Mouse (Mus musculus): ENCODE measurements around the gene Zbtb12. TPM values are rescaled to one million over a fixed set of nuclear protein-coding genes. Genes with fewer than 3 reads are reported as not detected.

Gene Zbtb12
- polyA plus RNA-seq (2014; fragmentation: Illumina TruSeq; extraction: RNeasy Lipid Tissue Mini Kit (QIAGEN cat#74804); ENCODE audit: low read depth, low replicate concordance) = 14.4 TPM

DNA sequence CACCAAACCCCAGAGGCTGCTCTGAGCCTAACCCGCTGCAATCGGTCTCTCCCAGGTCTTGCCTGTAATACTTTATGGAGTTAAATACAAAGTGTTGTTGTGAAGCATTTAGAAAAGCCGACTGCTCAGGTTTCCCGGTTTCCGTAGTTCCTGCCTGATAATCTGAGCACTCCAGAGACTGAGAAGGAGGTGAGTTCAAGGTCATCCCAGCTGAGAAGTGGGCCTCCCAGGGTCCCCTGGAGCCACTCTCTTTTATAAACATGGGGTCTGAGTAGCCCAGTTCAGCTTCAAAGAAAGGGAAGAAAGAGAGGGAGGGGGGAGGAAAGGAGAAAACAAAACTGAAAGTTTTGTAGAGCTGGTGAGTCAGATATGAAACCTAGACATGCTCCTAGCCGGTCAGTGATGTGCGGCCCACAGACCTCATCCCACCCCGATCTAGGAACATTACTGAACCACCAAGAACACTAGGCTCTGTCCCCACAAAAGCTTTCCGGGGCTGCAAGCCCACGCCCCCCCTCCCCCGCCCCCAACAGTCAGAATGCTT is at the start of gene Zbtb12:
Gene Zbtb12, plus strand, starts transcription at position 148 of the 544 bp plus-strand sequence.

DNA sequence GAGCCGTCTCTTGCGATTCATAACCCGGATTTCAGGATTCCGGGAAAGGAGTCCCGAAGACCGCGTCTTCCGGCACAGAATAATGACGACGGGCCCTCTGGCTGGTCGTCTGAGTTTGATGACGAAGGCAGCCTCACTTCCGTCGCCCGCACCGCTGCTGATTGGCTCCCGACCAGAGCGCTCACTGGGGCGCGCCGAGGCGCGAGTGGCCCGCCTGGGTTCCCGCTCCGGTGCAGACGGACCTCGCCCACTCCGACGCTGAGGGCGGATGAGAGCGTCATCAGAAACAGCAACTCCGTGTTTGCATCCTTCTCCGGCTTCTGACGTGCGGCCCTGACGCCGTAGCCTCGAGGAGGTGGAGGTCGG is 42.4 kb upstream of the Zbtb12 start, which contains the start of the genes Stk19 and Dxo:
Gene Stk19, minus strand, starts transcription at position 90 of the 366 bp plus-strand sequence.
Gene Dxo, plus strand, starts transcription at position 164 of the 366 bp plus-strand sequence.

DNA sequence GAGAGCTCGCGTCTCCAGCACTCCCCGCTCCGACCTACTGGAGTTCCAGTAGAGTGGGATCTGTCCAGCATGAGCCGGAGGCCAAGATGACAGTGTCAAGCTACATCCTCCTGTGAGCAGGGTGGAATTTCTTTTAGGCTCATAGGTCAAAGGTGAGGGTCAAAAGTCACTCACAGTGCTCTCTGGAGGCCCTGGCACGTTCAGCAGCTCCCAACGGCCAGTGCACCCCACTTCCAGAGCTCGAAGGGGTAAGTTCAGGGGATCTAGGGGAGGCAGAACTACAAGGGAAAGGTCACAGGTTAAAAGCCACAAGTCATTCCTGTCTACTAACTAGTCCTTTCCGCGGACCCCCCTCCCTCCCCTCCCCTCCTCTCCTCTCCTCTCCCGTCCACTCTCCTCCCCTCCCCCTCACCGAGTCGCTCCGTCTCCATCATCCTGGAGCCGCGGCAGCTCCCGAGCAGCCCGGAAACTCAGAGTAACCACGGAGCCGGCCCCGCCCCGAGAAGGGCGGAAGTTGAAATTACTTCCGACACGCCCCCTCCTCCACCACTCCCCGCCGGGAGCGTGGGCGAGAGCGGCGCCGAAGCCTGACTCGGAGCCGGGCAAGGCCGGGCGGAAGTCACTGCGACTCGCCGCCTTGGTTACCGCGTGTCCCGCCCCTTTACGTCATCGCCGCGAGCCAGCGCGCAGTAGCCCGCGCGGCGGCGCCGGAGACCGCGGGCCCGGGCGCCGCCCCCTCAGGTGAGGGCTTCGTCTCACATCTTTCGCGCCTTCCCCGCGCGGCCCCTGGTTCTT is 29.4 kb upstream of the Zbtb12 start, which contains the start of the genes Skiv2l and Nelfe:
Gene Skiv2l, minus strand, starts transcription at position 489 of the 795 bp plus-strand sequence.
Gene Nelfe, plus strand, starts transcription at position 670 of the 795 bp plus-strand sequence.

DNA sequence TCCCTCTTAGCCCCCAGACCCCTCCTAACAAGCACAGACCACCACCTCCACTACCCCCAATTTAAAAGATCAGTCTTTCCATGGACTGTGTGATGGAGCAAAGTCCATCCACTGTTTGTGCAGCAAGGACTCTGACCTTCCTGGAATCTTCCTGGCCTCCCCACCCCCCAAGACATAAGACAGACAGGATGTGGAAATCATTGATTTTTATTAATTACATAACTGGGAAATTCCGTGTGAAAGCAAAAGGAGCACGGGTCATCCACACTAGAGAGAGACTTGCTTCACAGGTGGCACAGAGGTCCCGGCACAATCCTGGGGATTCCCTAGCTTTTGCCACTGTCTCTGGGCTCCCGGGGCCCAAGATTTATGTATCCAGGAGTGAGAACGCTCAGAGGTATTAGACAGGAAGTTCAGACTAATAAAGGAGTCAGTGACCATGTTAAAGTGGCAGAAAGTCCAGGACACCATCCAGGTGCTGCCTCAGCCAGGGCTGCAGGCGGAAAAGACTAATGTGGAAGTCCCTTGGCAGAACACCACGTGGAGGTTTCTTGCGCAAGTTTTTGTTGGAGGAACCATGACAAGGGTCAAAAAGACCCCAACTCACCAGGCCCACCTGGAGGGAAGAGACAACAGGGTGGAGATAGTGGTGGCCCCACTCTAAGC is 16.7 kb upstream of the Zbtb12 start, which contains the start of gene Cfb:
Gene Cfb, minus strand, starts transcription at position 103 of the 666 bp plus-strand sequence.

DNA sequence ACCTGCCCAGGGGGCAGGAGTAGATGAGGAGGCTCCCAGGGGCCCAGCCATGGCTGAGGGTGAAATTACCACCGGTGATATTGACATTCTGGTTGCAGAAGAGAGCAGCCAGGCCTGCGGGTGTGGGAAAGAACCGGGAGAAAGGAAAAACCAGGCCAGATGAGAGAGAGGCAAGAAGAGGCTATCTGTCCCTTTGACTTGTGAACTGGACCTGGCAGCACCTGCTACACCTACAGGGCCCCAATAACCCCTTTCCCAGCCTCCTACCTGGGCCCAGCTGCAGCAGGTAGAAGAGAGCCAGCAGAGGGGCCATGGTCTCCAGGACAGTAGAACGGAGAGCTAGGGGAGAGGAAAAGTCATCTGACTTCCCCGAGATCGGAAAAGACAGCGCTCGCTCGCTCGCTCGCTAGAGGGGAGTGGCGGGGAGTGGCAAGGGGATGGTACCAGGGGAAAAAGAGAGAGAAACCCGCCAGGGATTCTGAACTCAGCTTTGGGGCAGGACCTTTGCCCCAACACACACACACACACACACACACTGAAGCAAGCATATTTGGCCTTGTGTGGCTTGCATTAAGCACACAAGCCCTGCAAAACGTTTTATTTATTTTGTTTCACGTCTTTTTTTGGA is 2.5 kb downstream of the Zbtb12 start, which contains the start of gene Gm20547:
Gene Gm20547, minus strand, starts transcription at position 360 of the 628 bp plus-strand sequence.

DNA sequence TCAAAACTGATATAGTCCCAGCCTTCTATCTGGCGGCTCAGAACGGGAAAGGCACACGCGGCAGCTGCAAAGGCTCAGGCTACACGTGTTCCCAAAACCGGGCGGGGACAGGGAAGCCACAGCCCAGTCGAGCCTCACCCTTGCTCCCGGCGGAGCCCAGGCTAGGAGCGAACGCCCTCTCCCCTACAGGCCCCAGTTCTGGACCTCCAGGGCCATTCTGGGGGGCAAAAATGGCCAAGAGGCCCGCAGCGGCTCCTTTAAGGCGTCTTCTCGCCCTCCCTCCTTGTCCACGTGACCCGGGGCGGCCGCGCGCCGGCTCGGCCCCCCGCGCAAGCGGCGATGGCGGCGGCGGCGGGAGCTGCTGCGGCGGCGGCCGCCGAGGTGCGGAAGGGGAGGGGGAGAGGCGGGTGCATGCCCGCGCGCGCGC is 18.9 kb downstream of the Zbtb12 start, which contains the start of the genes C2 and Ehmt2:
Gene C2, minus strand, starts transcription at position 106 of the 427 bp plus-strand sequence.
Gene Ehmt2, plus strand, starts transcription at position 310 of the 427 bp plus-strand sequence.

DNA sequence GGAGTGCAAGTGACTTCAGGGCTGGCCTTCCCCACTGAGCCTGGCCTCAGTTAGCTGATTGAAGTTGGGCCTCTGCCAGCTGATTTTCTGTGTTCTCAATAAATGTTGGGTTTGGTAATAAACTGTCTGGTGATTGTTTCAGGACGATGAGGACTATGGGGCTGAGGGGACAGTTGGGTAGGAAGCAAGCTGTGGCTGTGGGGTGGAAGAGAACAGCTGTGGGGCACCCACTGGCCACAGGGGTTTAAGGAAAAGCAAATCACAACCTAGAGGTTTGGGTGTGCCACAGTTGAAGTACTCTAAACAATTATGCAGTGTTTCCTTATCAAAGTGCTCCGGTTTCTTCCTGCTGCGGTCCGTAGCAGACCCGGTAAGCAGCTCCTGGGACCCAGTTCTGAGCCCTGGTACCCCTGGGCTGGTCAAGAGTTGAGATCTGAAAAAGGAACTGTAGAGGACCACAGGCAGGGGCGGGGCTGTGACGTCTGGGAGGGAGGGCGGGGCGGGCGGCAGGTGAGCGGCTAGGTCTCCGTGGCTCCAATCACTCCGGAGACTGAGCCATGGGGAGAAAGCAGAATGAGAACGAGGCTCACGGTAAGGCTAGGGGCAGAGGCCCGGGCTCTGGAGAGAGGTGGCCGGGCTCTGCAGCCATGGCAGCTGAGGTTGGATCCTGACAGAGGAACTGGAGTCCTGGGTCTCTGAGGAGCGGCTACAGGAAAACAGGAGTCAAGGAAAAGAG is 34.8 kb downstream of the Zbtb12 start, which contains the start of gene Slc44a4:
Gene Slc44a4, plus strand, starts transcription at position 537 of the 736 bp plus-strand sequence.

DNA sequence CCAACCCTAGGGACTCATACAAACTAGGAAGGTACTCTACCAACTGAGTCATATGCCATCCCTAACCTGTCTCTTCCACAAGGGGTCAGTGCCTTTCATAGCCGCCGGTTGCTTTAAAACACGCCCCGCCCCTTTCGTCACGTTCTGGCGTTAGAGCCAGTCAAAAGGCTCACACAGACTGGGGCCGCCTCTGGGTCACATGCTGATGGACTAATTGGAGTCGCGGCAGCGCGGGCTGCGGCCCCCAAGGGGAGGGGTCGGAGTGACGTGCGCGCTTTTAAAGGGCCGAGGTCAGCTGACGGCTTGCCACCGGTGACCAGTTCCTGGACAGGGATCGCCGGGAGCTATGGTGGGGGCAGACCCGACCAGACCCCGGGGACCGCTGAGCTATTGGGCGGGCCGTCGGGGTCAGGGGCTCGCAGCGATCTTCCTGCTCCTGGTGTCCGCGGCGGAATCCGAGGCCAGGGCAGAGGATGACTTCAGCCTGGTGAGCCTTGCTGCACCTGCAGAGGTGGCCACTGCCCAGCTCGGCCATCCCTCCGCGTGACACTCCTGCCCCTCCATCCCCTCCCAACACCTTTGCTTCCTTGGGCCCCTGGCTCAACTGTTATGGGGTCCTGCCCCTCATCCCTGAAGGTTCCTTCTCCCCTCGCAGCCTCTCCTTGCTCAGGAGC is 51.9 kb downstream of the Zbtb12 start, which contains the start of gene Neu1:
Gene Neu1, plus strand, starts transcription at position 193 of the 674 bp plus-strand sequence.

Other genes with a start within 250 kb of the Zbtb12 start
- gene Prrt1, start 249.9 kb upstream of the Zbtb12 start, polyA plus RNA-seq (2014; fragmentation: Illumina TruSeq; extraction: RNeasy Lipid Tissue Mini Kit (QIAGEN cat#74804); ENCODE audit: low read depth, low replicate concordance) = 31.3 TPM
- 15.4 TPM for gene Fkbpl, start 234.7 kb upstream of the Zbtb12 start, polyA plus RNA-seq (2014; fragmentation: Illumina TruSeq; extraction: RNeasy Lipid Tissue Mini Kit (QIAGEN cat#74804); ENCODE audit: low read depth, low replicate concordance)
- gene Atf6b, start 232.3 kb upstream of the Zbtb12 start, polyA plus RNA-seq (2014; fragmentation: Illumina TruSeq; extraction: RNeasy Lipid Tissue Mini Kit (QIAGEN cat#74804); ENCODE audit: low read depth, low replicate concordance) = 49.9 TPM
- 30.0 TPM for gene Tnxb, start 208.9 kb upstream of the Zbtb12 start, polyA plus RNA-seq (2014; fragmentation: Illumina TruSeq; extraction: RNeasy Lipid Tissue Mini Kit (QIAGEN cat#74804); ENCODE audit: low read depth, low replicate concordance)
- 248 TPM for gene C4b, start 135.6 kb upstream of the Zbtb12 start, polyA plus RNA-seq (2014; fragmentation: Illumina TruSeq; extraction: RNeasy Lipid Tissue Mini Kit (QIAGEN cat#74804); ENCODE audit: low read depth, low replicate concordance)
- gene Cyp21a1, start 74.9 kb upstream of the Zbtb12 start, polyA plus RNA-seq (2014; fragmentation: Illumina TruSeq; extraction: RNeasy Lipid Tissue Mini Kit (QIAGEN cat#74804); ENCODE audit: low read depth, low replicate concordance) = 1.4 TPM
- gene Stk19, start 42.5 kb upstream of the Zbtb12 start, polyA plus RNA-seq (2014; fragmentation: Illumina TruSeq; extraction: RNeasy Lipid Tissue Mini Kit (QIAGEN cat#74804); ENCODE audit: low read depth, low replicate concordance) = 45.3 TPM
- 59.7 TPM for gene Dxo, start 42.5 kb upstream of the Zbtb12 start, polyA plus RNA-seq (2014; fragmentation: Illumina TruSeq; extraction: RNeasy Lipid Tissue Mini Kit (QIAGEN cat#74804); ENCODE audit: low read depth, low replicate concordance)
- gene Skiv2l, start 29.3 kb upstream of the Zbtb12 start, polyA plus RNA-seq (2014; fragmentation: Illumina TruSeq; extraction: RNeasy Lipid Tissue Mini Kit (QIAGEN cat#74804); ENCODE audit: low read depth, low replicate concordance) = 45.7 TPM
- 75.8 TPM for gene Nelfe, start 29.1 kb upstream of the Zbtb12 start, polyA plus RNA-seq (2014; fragmentation: Illumina TruSeq; extraction: RNeasy Lipid Tissue Mini Kit (QIAGEN cat#74804); ENCODE audit: low read depth, low replicate concordance)
- 114 TPM for gene Cfb, start 17.0 kb upstream of the Zbtb12 start, polyA plus RNA-seq (2014; fragmentation: Illumina TruSeq; extraction: RNeasy Lipid Tissue Mini Kit (QIAGEN cat#74804); ENCODE audit: low read depth, low replicate concordance)
- gene Gm20547, start 2.6 kb downstream of the Zbtb12 start, polyA plus RNA-seq (2014; fragmentation: Illumina TruSeq; extraction: RNeasy Lipid Tissue Mini Kit (QIAGEN cat#74804); ENCODE audit: low read depth, low replicate concordance) = not detected
- gene C2, start 18.8 kb downstream of the Zbtb12 start, polyA plus RNA-seq (2014; fragmentation: Illumina TruSeq; extraction: RNeasy Lipid Tissue Mini Kit (QIAGEN cat#74804); ENCODE audit: low read depth, low replicate concordance) = 104 TPM
- 113 TPM for gene Ehmt2, start 19.0 kb downstream of the Zbtb12 start, polyA plus RNA-seq (2014; fragmentation: Illumina TruSeq; extraction: RNeasy Lipid Tissue Mini Kit (QIAGEN cat#74804); ENCODE audit: low read depth, low replicate concordance)
- 39.3 TPM for gene Slc44a4, start 35.0 kb downstream of the Zbtb12 start, polyA plus RNA-seq (2014; fragmentation: Illumina TruSeq; extraction: RNeasy Lipid Tissue Mini Kit (QIAGEN cat#74804); ENCODE audit: low read depth, low replicate concordance)
- 81.9 TPM for gene Neu1, start 51.8 kb downstream of the Zbtb12 start, polyA plus RNA-seq (2014; fragmentation: Illumina TruSeq; extraction: RNeasy Lipid Tissue Mini Kit (QIAGEN cat#74804); ENCODE audit: low read depth, low replicate concordance)
- gene Hspa1b, start 79.8 kb downstream of the Zbtb12 start, polyA plus RNA-seq (2014; fragmentation: Illumina TruSeq; extraction: RNeasy Lipid Tissue Mini Kit (QIAGEN cat#74804); ENCODE audit: low read depth, low replicate concordance) = 47.9 TPM
- not detected for gene Gm20481, start 90.4 kb downstream of the Zbtb12 start, polyA plus RNA-seq (2014; fragmentation: Illumina TruSeq; extraction: RNeasy Lipid Tissue Mini Kit (QIAGEN cat#74804); ENCODE audit: low read depth, low replicate concordance)
- 24.3 TPM for gene Hspa1a, start 92.7 kb downstream of the Zbtb12 start, polyA plus RNA-seq (2014; fragmentation: Illumina TruSeq; extraction: RNeasy Lipid Tissue Mini Kit (QIAGEN cat#74804); ENCODE audit: low read depth, low replicate concordance)
- gene Hspa1l, start 93.2 kb downstream of the Zbtb12 start, polyA plus RNA-seq (2014; fragmentation: Illumina TruSeq; extraction: RNeasy Lipid Tissue Mini Kit (QIAGEN cat#74804); ENCODE audit: low read depth, low replicate concordance) = 12.0 TPM
- 23.4 TPM for gene Lsm2, start 102.4 kb downstream of the Zbtb12 start, polyA plus RNA-seq (2014; fragmentation: Illumina TruSeq; extraction: RNeasy Lipid Tissue Mini Kit (QIAGEN cat#74804); ENCODE audit: low read depth, low replicate concordance)
- 62.8 TPM for gene Vars, start 121.5 kb downstream of the Zbtb12 start, polyA plus RNA-seq (2014; fragmentation: Illumina TruSeq; extraction: RNeasy Lipid Tissue Mini Kit (QIAGEN cat#74804); ENCODE audit: low read depth, low replicate concordance)
- gene Vwa7, start 137.1 kb downstream of the Zbtb12 start, polyA plus RNA-seq (2014; fragmentation: Illumina TruSeq; extraction: RNeasy Lipid Tissue Mini Kit (QIAGEN cat#74804); ENCODE audit: low read depth, low replicate concordance) = 0.96 TPM
- 2.9 TPM for gene Sapcd1, start 148.5 kb downstream of the Zbtb12 start, polyA plus RNA-seq (2014; fragmentation: Illumina TruSeq; extraction: RNeasy Lipid Tissue Mini Kit (QIAGEN cat#74804); ENCODE audit: low read depth, low replicate concordance)
- gene Msh5, start 167.3 kb downstream of the Zbtb12 start, polyA plus RNA-seq (2014; fragmentation: Illumina TruSeq; extraction: RNeasy Lipid Tissue Mini Kit (QIAGEN cat#74804); ENCODE audit: low read depth, low replicate concordance) = 4.2 TPM
- gene Clic1, start 170.5 kb downstream of the Zbtb12 start, polyA plus RNA-seq (2014; fragmentation: Illumina TruSeq; extraction: RNeasy Lipid Tissue Mini Kit (QIAGEN cat#74804); ENCODE audit: low read depth, low replicate concordance) = 127 TPM
- 43.7 TPM for gene Ddah2, start 179.6 kb downstream of the Zbtb12 start, polyA plus RNA-seq (2014; fragmentation: Illumina TruSeq; extraction: RNeasy Lipid Tissue Mini Kit (QIAGEN cat#74804); ENCODE audit: low read depth, low replicate concordance)
- 2.2 TPM for gene Ly6g6c, start 185.9 kb downstream of the Zbtb12 start, polyA plus RNA-seq (2014; fragmentation: Illumina TruSeq; extraction: RNeasy Lipid Tissue Mini Kit (QIAGEN cat#74804); ENCODE audit: low read depth, low replicate concordance)
- gene Mpig6b, start 186.7 kb downstream of the Zbtb12 start, polyA plus RNA-seq (2014; fragmentation: Illumina TruSeq; extraction: RNeasy Lipid Tissue Mini Kit (QIAGEN cat#74804); ENCODE audit: low read depth, low replicate concordance) = 2.4 TPM
- 8.2 TPM for gene Ly6g6e, start 197.4 kb downstream of the Zbtb12 start, polyA plus RNA-seq (2014; fragmentation: Illumina TruSeq; extraction: RNeasy Lipid Tissue Mini Kit (QIAGEN cat#74804); ENCODE audit: low read depth, low replicate concordance)
- gene Ly6g6d, start 198.6 kb downstream of the Zbtb12 start, polyA plus RNA-seq (2014; fragmentation: Illumina TruSeq; extraction: RNeasy Lipid Tissue Mini Kit (QIAGEN cat#74804); ENCODE audit: low read depth, low replicate concordance) = 14.6 TPM
- not detected for gene Ly6g6f, start 206.1 kb downstream of the Zbtb12 start, polyA plus RNA-seq (2014; fragmentation: Illumina TruSeq; extraction: RNeasy Lipid Tissue Mini Kit (QIAGEN cat#74804); ENCODE audit: low read depth, low replicate concordance)
- 106 TPM for gene Abhd16a, start 209.8 kb downstream of the Zbtb12 start, polyA plus RNA-seq (2014; fragmentation: Illumina TruSeq; extraction: RNeasy Lipid Tissue Mini Kit (QIAGEN cat#74804); ENCODE audit: low read depth, low replicate concordance)
- 1,353 TPM for gene Ly6g5c, start 228.8 kb downstream of the Zbtb12 start, polyA plus RNA-seq (2014; fragmentation: Illumina TruSeq; extraction: RNeasy Lipid Tissue Mini Kit (QIAGEN cat#74804); ENCODE audit: low read depth, low replicate concordance)
- gene Ly6g5b, start 235.9 kb downstream of the Zbtb12 start, polyA plus RNA-seq (2014; fragmentation: Illumina TruSeq; extraction: RNeasy Lipid Tissue Mini Kit (QIAGEN cat#74804); ENCODE audit: low read depth, low replicate concordance) = 1,252 TPM
- gene Gpank1, start 242.0 kb downstream of the Zbtb12 start, polyA plus RNA-seq (2014; fragmentation: Illumina TruSeq; extraction: RNeasy Lipid Tissue Mini Kit (QIAGEN cat#74804); ENCODE audit: low read depth, low replicate concordance) = 14.5 TPM
- 234 TPM for gene Csnk2b, start 242.6 kb downstream of the Zbtb12 start, polyA plus RNA-seq (2014; fragmentation: Illumina TruSeq; extraction: RNeasy Lipid Tissue Mini Kit (QIAGEN cat#74804); ENCODE audit: low read depth, low replicate concordance)
- 15.2 TPM for gene D17H6S53E, start 246.9 kb downstream of the Zbtb12 start, polyA plus RNA-seq (2014; fragmentation: Illumina TruSeq; extraction: RNeasy Lipid Tissue Mini Kit (QIAGEN cat#74804); ENCODE audit: low read depth, low replicate concordance)